Mouse (Mus musculus) thymus, adult 2 months (tissue): ENCODE measurements around the gene Rev1.

Experiments
- CTCF ChIP-seq: fragments of 200-500 bp; IDR thresholded peaks from 2 replicates; pipeline ENCODE4 v1.5.1; 2012; ENCODE audit warnings: mild to moderate bottlenecking, control low read depth, low read length, moderate library complexity, borderline replicate concordance; ENCODE audit not compliant: control insufficient read depth, poor library complexity, insufficient read depth; ENCODE audit errors: extremely low read depth
- POLR2A ChIP-seq: fragments of 200-500 bp; IDR thresholded peaks from 2 replicates; pipeline ENCODE4 v1.6.1; 2012; ENCODE audit warnings: mild to moderate bottlenecking, low read length, control low read depth, moderate library complexity; ENCODE audit not compliant: control insufficient read depth, poor library complexity, insufficient read depth; ENCODE audit errors: extremely low read depth

DNA sequence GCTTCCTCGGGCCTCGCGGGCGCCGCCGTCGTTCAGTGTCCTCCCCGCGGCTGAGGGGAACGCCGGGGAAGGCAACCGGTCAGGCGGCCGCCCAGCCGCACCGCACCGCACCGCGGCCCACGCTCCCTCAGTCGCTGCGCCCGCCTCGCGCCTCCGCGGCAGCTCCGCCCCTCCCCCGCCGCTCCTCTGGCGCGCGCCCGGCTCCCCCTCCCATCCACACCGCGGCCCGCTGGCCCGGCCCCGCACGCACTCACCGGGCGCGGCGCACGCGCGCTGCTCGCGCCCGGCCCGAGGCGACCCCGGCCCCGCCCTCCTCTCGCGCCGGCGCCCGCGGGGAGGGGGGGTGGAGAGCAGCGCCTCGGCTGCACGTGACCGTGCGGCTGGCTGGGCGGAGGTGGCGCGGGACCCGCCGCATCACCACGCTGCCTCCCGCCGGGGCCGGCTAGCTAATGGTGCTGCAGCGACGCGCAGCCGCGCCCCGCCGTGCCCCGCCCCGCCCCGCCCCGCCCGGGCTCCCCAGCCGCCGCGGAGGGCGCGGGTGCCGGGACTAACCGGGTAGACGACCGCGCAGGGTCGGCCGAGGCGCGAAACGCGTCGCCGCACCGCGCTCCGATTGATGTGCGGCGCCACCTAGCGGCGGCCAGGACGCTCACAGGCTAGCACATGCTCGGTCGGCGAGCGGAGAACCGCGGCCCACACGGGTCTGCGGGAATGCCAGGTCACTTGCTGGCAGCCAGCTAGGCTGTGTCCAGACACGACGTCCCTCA is at the start of gene Rev1:
- TF ChIP-seq CTCF (peak; percentile 98), POLR2A (no peak)
